Mouse (Mus musculus): Measurements from ENCODE around the gene Cdc42bpg. TPM values are rescaled to one million over a fixed set of nuclear protein-coding genes. Genes with fewer than 3 reads are reported as not detected.

Cdc42bpg gene
- polyA plus RNA-seq, 1 experiment from 2014 or later: 1.0 TPM

DNA sequence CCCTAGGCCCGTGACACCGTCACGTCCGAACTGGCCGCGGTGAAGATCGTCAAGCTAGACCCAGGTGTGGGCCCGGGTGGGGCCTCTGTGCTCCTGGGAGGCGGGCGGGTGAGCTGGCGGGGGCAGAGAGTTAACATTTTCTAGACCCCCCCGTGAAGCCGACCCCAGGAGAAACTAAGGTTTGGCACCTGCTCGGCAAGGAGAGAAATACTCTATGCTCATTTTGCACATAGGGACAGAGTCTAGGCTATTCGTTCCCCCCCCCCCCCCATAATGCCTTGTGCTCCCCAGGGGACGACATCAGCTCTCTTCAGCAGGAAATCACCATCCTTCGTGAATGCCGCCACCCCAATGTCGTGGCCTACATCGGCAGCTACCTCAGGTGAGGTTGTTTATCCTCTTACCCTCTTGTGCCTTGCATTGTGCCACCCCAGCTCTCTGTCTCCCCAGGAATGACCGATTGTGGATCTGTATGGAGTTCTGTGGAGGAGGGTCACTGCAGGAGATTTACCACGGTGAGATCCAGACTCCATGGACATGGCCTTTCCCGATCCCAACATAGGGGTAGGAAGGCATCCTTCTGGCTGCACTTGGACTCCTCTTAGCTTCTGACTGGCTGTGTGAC, 35.3 kb downstream of the Cdc42bpg start:
- ATAC-seq (replicated peaks; ENCODE audit: low FRiP score, low read depth) (no peak), DNase-seq (ENCODE audit: low spot score) (no peak)
- Histone ChIP-seq H3K27ac (peak overlapping the region; percentile 83), H3K27me3 (ENCODE audit: insufficient read depth, low read length) (no peaks in the 10 kb centered on the region), H3K4me3 (replicated peaks; ENCODE audit: low read depth, low read length) (peak overlapping the region; percentile 74), H3K4me2 (ENCODE audit: low read length) (peak overlapping the region; percentile 97), H3K36me3 (ENCODE audit: insufficient read depth, low read length) (peaks cover 26% of the 10 kb centered on the region), H3K4me1 (replicated peaks; ENCODE audit: insufficient read depth, low read length) (peaks cover 20% of the 10 kb centered on the region), H3K9ac (ENCODE audit: low read depth, low read length) (peak overlapping the region; percentile 81), H3K9me3 (replicated peaks; ENCODE audit: low read length) (no peaks in the 10 kb centered on the region)
- 8% methylated on average over 23 of the region's 23 CpGs for WGBS
- TF ChIP-seq CTCF (IDR thresholded peaks at IDR 0.05; ENCODE audit: low read depth): no peak

DNA sequence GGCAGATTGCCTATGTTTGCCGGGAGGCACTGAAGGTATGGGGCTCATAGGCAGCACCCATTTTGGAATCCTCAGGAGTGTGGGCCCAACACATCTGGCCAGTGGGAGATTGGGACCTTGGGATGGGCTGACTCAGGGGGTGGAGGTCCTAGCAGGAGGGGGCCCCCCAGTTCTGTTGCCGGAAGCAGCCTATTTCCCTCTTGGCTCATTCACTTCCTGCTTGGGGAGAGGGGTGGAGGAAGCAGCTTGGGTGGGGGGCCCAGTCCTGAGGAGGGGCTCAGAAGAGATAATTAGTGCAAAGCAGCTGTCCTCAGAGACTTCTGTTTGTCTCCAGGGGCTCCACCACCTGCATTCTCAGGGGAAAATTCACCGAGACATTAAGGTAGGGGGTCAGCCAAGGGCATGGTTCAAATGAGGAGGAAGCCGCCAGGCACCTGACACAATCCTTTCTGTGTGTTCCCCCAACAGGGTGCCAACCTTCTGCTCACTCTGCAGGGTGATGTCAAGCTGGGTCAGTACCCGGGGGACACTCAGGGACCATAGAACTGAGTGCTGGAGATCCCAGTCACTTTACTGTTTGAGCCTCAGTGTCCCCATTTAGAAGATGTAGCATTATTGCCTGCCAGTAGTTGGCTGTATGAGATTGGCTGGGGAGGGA, 36.1 kb downstream of the Cdc42bpg start:
- DNase-seq (ENCODE audit: low spot score): no peak
- Histone ChIP-seq H3K27ac (no peak overlapping the region), H3K36me3 (ENCODE audit: insufficient read depth, low read length) (peaks cover 28% of the 10 kb centered on the region), H3K27me3 (ENCODE audit: insufficient read depth, low read length) (no peaks in the 10 kb centered on the region), H3K4me3 (replicated peaks; ENCODE audit: low read depth, low read length) (0 out of 2 replicates have a peak overlapping the region, but pooled peaks have one; percentile 74), H3K4me2 (ENCODE audit: low read length) (peak overlapping the region; percentile 97; the same call in 1 of the 2 replicates), H3K9ac (ENCODE audit: low read depth, low read length) (peak overlapping the region; percentile 81; the same call in 1 of the 2 replicates), H3K4me1 (replicated peaks; ENCODE audit: insufficient read depth, low read length) (peaks cover 17% of the 10 kb centered on the region), H3K9me3 (replicated peaks; ENCODE audit: low read length) (no peaks in the 10 kb centered on the region)
- no peak for ATAC-seq (replicated peaks; ENCODE audit: low FRiP score, low read depth)
- 74% methylated on average over 5 of the region's 5 CpGs for WGBS
- TF ChIP-seq CTCF (IDR thresholded peaks at IDR 0.05; ENCODE audit: low read depth): no peak

DNA sequence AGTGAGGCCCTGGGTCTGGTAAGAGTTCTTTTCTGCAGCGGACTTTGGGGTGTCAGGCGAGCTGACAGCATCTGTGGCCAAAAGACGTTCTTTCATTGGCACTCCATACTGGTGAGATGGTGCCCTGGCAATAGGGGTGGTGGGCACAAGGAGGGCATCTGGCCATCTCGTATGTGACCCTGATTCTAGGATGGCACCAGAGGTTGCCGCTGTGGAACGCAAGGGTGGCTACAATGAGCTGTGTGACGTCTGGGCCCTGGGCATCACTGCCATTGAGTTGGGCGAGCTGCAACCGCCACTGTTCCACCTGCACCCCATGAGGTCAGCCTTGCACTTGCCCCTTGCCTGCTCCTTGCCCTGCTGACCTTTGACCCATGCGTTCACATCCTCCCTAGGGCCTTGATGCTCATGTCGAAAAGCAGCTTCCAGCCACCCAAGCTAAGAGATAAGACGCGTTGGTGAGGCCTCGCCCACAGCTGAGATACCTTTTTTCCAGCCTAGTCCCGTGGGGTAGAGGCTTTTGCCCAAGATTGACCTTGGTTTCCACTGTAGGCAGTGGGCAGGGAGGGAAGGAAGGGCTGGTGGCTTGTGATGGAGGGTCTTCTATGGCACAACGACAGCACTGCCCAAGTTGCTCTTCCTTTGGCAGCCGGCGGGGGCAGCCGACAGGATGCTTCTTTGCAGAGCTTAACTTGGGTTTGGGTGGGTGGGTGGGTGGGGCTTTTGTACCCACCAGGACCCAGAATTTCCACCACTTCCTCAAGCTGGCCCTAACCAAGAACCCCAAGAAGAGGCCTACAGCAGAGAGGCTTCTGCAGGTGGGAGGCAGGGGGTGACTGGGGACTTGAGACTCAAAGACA, 37.0 kb downstream of the Cdc42bpg start:
- Histone ChIP-seq H3K9ac (ENCODE audit: low read depth, low read length) (no peak overlapping the region), H3K4me3 (replicated peaks; ENCODE audit: low read depth, low read length) (no peak overlapping the region), H3K36me3 (ENCODE audit: insufficient read depth, low read length) (peaks cover 28% of the 10 kb centered on the region), H3K27me3 (ENCODE audit: insufficient read depth, low read length) (no peaks in the 10 kb centered on the region), H3K27ac (no peak overlapping the region), H3K4me1 (replicated peaks; ENCODE audit: insufficient read depth, low read length) (peaks cover 17% of the 10 kb centered on the region), H3K4me2 (ENCODE audit: low read length) (no peak overlapping the region), H3K9me3 (replicated peaks; ENCODE audit: low read length) (no peaks in the 10 kb centered on the region)
- TF ChIP-seq CTCF (IDR thresholded peaks at IDR 0.05; ENCODE audit: low read depth): no peak
- ATAC-seq (replicated peaks; ENCODE audit: low FRiP score, low read depth) (no peak), DNase-seq (ENCODE audit: low spot score) (no peak)
- 83% methylated on average over 19 of the region's 19 CpGs for WGBS

DNA sequence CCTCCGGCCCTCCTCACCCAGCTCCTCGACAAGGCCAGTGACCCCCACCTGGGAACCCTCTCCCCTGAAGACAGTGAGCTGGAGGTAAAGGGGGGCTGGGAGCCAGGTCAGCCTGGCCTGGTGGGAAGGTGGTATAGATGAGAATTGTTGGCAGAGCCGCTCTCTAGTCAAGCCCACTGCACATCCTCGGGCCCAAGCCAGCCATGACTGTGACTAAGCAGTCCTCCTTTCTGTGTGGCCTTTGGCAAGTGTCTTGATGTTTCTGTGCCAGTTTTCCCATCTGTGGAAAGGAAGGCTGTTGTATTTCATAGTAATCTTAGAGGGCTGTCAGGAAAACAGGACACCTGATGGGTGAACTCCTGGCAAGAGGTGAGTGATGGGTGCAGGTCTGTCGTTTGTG, 37.7 kb downstream of the Cdc42bpg start:
- Histone ChIP-seq H3K4me1 (replicated peaks; ENCODE audit: insufficient read depth, low read length) (peaks cover 17% of the 10 kb centered on the region), H3K4me3 (replicated peaks; ENCODE audit: low read depth, low read length) (no peak overlapping the region), H3K9ac (ENCODE audit: low read depth, low read length) (no peak overlapping the region), H3K9me3 (replicated peaks; ENCODE audit: low read length) (no peaks in the 10 kb centered on the region), H3K27me3 (ENCODE audit: insufficient read depth, low read length) (no peaks in the 10 kb centered on the region), H3K36me3 (ENCODE audit: insufficient read depth, low read length) (peaks cover 21% of the 10 kb centered on the region), H3K4me2 (ENCODE audit: low read length) (no peak overlapping the region), H3K27ac (no peak overlapping the region)
- no peak for TF ChIP-seq CTCF (IDR thresholded peaks at IDR 0.05; ENCODE audit: low read depth)
- DNase-seq (ENCODE audit: low spot score) (no peak), ATAC-seq (replicated peaks; ENCODE audit: low FRiP score, low read depth) (no peak)
- WGBS: 89% methylated on average over 5 of the region's 5 CpGs

DNA sequence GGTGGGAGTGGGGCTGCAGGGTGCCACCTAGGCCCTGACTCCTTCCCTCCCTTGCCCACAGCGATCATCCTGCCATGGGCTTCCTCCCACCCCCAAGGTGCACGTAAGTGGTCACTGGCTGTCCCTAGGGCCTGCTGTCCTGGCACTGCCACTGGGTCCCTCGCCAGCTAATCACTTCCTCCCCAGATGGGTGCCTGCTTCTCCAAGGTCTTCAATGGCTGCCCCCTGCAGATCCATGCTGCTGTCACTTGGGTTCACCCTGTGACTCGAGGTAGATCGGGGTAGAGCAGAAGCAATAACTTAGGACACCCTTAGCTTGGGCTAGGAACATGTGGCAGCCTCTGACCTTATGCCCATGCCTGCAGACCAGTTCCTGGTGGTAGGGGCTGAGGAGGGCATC, 39.8 kb downstream of the Cdc42bpg start:
- no peak for TF ChIP-seq CTCF (IDR thresholded peaks at IDR 0.05; ENCODE audit: low read depth)
- DNase-seq (ENCODE audit: low spot score) (no peak), ATAC-seq (replicated peaks; ENCODE audit: low FRiP score, low read depth) (no peak)
- Histone ChIP-seq H3K27me3 (ENCODE audit: insufficient read depth, low read length) (no peaks in the 10 kb centered on the region), H3K4me2 (ENCODE audit: low read length) (no peak overlapping the region), H3K9me3 (replicated peaks; ENCODE audit: low read length) (no peaks in the 10 kb centered on the region), H3K9ac (ENCODE audit: low read depth, low read length) (no peak overlapping the region), H3K36me3 (ENCODE audit: insufficient read depth, low read length) (peaks cover 17% of the 10 kb centered on the region), H3K4me3 (replicated peaks; ENCODE audit: low read depth, low read length) (no peak overlapping the region), H3K4me1 (replicated peaks; ENCODE audit: insufficient read depth, low read length) (0 out of 2 replicates have a peak, but pooled peaks cover 8% of the 10 kb centered on the region), H3K27ac (no peak overlapping the region)
- 86% methylated on average over 5 of the region's 5 CpGs for WGBS

DNA sequence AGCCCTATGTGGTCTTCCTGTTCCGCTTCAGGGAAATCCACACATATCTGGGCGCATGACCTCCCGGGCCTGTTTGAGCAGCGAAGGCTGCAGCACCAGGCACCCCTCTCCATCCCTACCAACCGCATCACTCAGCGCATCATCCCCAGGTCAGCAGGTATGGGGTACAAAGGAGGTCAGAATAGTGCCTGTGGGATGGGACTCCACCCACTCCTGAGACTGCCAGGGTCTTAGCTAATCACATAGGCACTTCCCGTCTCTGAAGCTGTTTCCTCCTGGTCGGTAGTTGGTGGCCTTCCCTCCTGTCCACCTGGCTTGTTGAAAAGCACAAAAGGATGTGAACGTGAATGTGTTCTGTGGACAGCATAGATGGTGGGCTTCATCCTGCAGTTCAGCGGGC, 40.4 kb downstream of the Cdc42bpg start:
- Histone ChIP-seq H3K4me3 (replicated peaks; ENCODE audit: low read depth, low read length) (no peak overlapping the region), H3K9me3 (replicated peaks; ENCODE audit: low read length) (no peaks in the 10 kb centered on the region), H3K36me3 (ENCODE audit: insufficient read depth, low read length) (peaks cover 17% of the 10 kb centered on the region), H3K4me1 (replicated peaks; ENCODE audit: insufficient read depth, low read length) (0 out of 2 replicates have a peak, but pooled peaks cover 8% of the 10 kb centered on the region), H3K4me2 (ENCODE audit: low read length) (no peak overlapping the region), H3K27ac (no peak overlapping the region), H3K27me3 (ENCODE audit: insufficient read depth, low read length) (no peaks in the 10 kb centered on the region), H3K9ac (ENCODE audit: low read depth, low read length) (no peak overlapping the region)
- DNase-seq (ENCODE audit: low spot score) (no peak), ATAC-seq (replicated peaks; ENCODE audit: low FRiP score, low read depth) (no peak)
- WGBS: 89% methylated on average over 10 of the region's 10 CpGs
- TF ChIP-seq CTCF (IDR thresholded peaks at IDR 0.05; ENCODE audit: low read depth): no peak
